ENCODE assay signal across 22 mouse cellular contexts in genomic region chr12:48223298-48223697, GRCm38 (mm10).
DNase-seq lines count a peak whose midpoint lies in the region; ATAC-seq and TF ChIP-seq lines count a peak whose summit lies in the region.
"Had no signal": no experiment of that assay in that cellular context is flagged by ENCODE, and none has a peak within 500 bp of the region (broad histone marks: within the 10 kb centered on the region; RNA-seq: fewer than 3 reads in every experiment).

No protein-coding gene starts in this region.

- WGBS in hindbrain, embryonic 14.5 days = 16% methylated on average over 1 of the region's 1 CpGs
- WGBS in midbrain, embryonic 14.5 days = 8% methylated on average over 1 of the region's 1 CpGs
- WGBS in intestine, embryonic 15.5 days = 91% methylated on average over 1 of the region's 1 CpGs

- H3K36me3 ChIP-seq in hindbrain, embryonic 14.5 days (replicated peaks; ENCODE audit: control insufficient read depth, insufficient read depth) = no peaks in the 10 kb centered on the region
- H3K36me3 ChIP-seq in midbrain, embryonic 14.5 days (ENCODE audit: control insufficient read depth, insufficient read depth, low read length) = no peaks in the 10 kb centered on the region
- no peaks in the 10 kb centered on the region for H3K36me3 ChIP-seq in intestine, embryonic 15.5 days
- H3K36me3 ChIP-seq: embryonic facial prominence, embryonic 10.5 days; limb, embryonic 10.5 days had no signal

- no peak for TF ChIP-seq POLR2A in brain, embryonic 14.5 days (IDR thresholded peaks at IDR 0.05; ENCODE audit: borderline replicate concordance, extremely low read depth, insufficient read depth, insufficient read length, poor library complexity, severe bottlenecking)

- TF ChIP-seq CTCF in brain, embryonic 14.5 days (IDR thresholded peaks at IDR 0.05; ENCODE audit: borderline replicate concordance, extremely low read depth, insufficient read depth, insufficient read length) = no peak

- H3K4me1 ChIP-seq in hindbrain, embryonic 14.5 days (replicated peaks; ENCODE audit: control insufficient read depth, insufficient read depth, low read length) = peaks cover 20% of the 10 kb centered on the region
- H3K4me1 ChIP-seq in midbrain, embryonic 14.5 days (ENCODE audit: control insufficient read depth, insufficient read depth, low read length) = peaks cover 18% of the 10 kb centered on the region
- no peaks in the 10 kb centered on the region for H3K4me1 ChIP-seq in intestine, embryonic 15.5 days (replicated peaks)
- H3K4me1 ChIP-seq: embryonic facial prominence, embryonic 10.5 days; limb, embryonic 10.5 days had no signal

- H3K27me3 ChIP-seq in hindbrain, embryonic 14.5 days (ENCODE audit: control insufficient read depth, insufficient read depth, low read length) = no peaks in the 10 kb centered on the region
- no peaks in the 10 kb centered on the region for H3K27me3 ChIP-seq in midbrain, embryonic 14.5 days (ENCODE audit: control insufficient read depth, insufficient read depth, low read length)
- H3K27me3 ChIP-seq in intestine, embryonic 15.5 days (replicated peaks) = no peaks in the 10 kb centered on the region

- H3K27ac ChIP-seq in hindbrain, embryonic 14.5 days = peak overlapping the region; percentile 90
- peak overlapping the region; percentile 70 for H3K27ac ChIP-seq in midbrain, embryonic 14.5 days (replicated peaks; ENCODE audit: low read depth, low read length)
- no peak overlapping the region for H3K27ac ChIP-seq in intestine, embryonic 15.5 days
- H3K27ac ChIP-seq: embryonic facial prominence, embryonic 10.5 days; gastrocnemius, adult 2 months; limb, embryonic 10.5 days had no signal

- no peak overlapping the region for H3K4me3 ChIP-seq in hindbrain, embryonic 14.5 days (replicated peaks; ENCODE audit: low read length)
- no peak overlapping the region for H3K4me3 ChIP-seq in midbrain, embryonic 14.5 days (replicated peaks; ENCODE audit: low read depth, low read length)
- no peak overlapping the region for H3K4me3 ChIP-seq in intestine, embryonic 15.5 days (replicated peaks)
- H3K4me3 ChIP-seq: embryonic facial prominence, embryonic 10.5 days; gastrocnemius, adult 2 months; limb, embryonic 10.5 days; myocyte had no signal

- H3K4me2 ChIP-seq in hindbrain, embryonic 14.5 days (replicated peaks) = no peak overlapping the region
- H3K4me2 ChIP-seq in midbrain, embryonic 14.5 days (ENCODE audit: low read length) = no peak overlapping the region
- no peak overlapping the region for H3K4me2 ChIP-seq in intestine, embryonic 15.5 days (replicated peaks)
- H3K4me2 ChIP-seq: heart, embryonic 11.5 days had no signal

- DNase-seq in embryo, embryonic 10 days (ENCODE audit: low spot score) = peak; percentile 6
- DNase-seq in embryo, embryonic 11 days = no peak
- DNase-seq in brain, embryonic 14.5 days (ENCODE audit: low read depth) = peak; percentile 52
- DNase-seq in hindbrain, embryonic 14.5 days (ENCODE audit: low spot score) = no peak
- peak; percentile 39 for DNase-seq in midbrain, embryonic 14.5 days
- DNase-seq: adrenal gland, postnatal 10 days; cerebellum, adult 11 months; cerebellum, postnatal 14 days; gastrocnemius, adult 2 months; heart, postnatal 10 days; kidney, adult 2 months; kidney, postnatal 10 days; liver, postnatal 0 days; lung, postnatal 14 days; right cerebral cortex, postnatal 25 days had no signal

- ATAC-seq in hindbrain, embryonic 14.5 days (ENCODE audit: low FRiP score) = no peak
- ATAC-seq in midbrain, embryonic 14.5 days (ENCODE audit: low FRiP score, low TSS enrichment) = no peak
- no peak for ATAC-seq in intestine, embryonic 15.5 days
- ATAC-seq in activated CD4-positive, CD25-positive, alpha-beta regulatory T cell, adult 4 months = no peak
- no peak for ATAC-seq in megakaryocyte, adult 5-6 weeks (ENCODE audit: poor library complexity, severe bottlenecking)
- ATAC-seq: liver, postnatal 0 days had no signal

- H3K9ac ChIP-seq in hindbrain, embryonic 14.5 days = no peak overlapping the region
- H3K9ac ChIP-seq in midbrain, embryonic 14.5 days (replicated peaks; ENCODE audit: low read length) = no peak overlapping the region
- no peak overlapping the region for H3K9ac ChIP-seq in intestine, embryonic 15.5 days
- H3K9ac ChIP-seq: liver, postnatal 0 days had no signal

- H3K9me3 ChIP-seq in hindbrain, embryonic 14.5 days (ENCODE audit: control insufficient read depth, low read length) = no peaks in the 10 kb centered on the region
- no peaks in the 10 kb centered on the region for H3K9me3 ChIP-seq in midbrain, embryonic 14.5 days (ENCODE audit: control insufficient read depth, low read length)
- H3K9me3 ChIP-seq in intestine, embryonic 15.5 days = no peaks in the 10 kb centered on the region
- H3K9me3 ChIP-seq: embryonic facial prominence, embryonic 10.5 days; limb, embryonic 10.5 days had no signal

Comparison
In these comparisons a context has a peak if more than half of its experiments do, and no peak if none do; other contexts are left out.
1. DNase-seq: peak in embryo, embryonic 10 days (single experiment), brain, embryonic 14.5 days (single experiment) and midbrain, embryonic 14.5 days (single experiment); none in embryo, embryonic 11 days (single experiment) and hindbrain, embryonic 14.5 days (single experiment).